Mouse (Mus musculus) limb, embryonic 12.5 days (tissue): ENCODE data around the gene Junb. TPM values are rescaled to one million over a fixed set of nuclear protein-coding genes. Genes with fewer than 3 reads are reported as not detected.

Source experiments
- ATAC-seq: fragments of 200-750 bp; cut with Nextera tagmentation; 2 replicates; pipeline ENCODE4 v1.8.0; 2017; ENCODE audit warnings: low read depth, moderate TSS enrichment; ENCODE audit not compliant: insufficient number of reproducible peaks, insufficient read depth, low FRiP score, low TSS enrichment
- H3K27ac ChIP-seq: fragments of 300-500 bp; sonication (generic); 2 replicates; pipeline ENCODE4 v1.5.1; 2016; ENCODE audit warnings: mild to moderate bottlenecking, moderate library complexity
- H3K27me3 ChIP-seq: fragments of 300-500 bp; sonication (generic); 2 replicates; pipeline ENCODE4 v1.6.1; 2016; ENCODE audit warnings: mild to moderate bottlenecking, moderate library complexity
- H3K36me3 ChIP-seq: fragments of 300-500 bp; sonication (generic); 2 replicates; pipeline ENCODE4 v1.6.1; 2016; ENCODE audit warnings: mild to moderate bottlenecking, moderate library complexity
- H3K4me1 ChIP-seq: fragments of 300-500 bp; sonication (generic); replicated peaks from 2 replicates; pipeline ENCODE4 v1.6.1; 2016
- H3K4me2 ChIP-seq: fragments of 300-500 bp; sonication (generic); 2 replicates; pipeline ENCODE4 v1.6.1; 2016; ENCODE audit warnings: mild to moderate bottlenecking, moderate library complexity
- H3K4me3 ChIP-seq: fragments of 300-500 bp; sonication (generic); replicated peaks from 2 replicates; pipeline ENCODE4 v1.5.1; 2016; ENCODE audit warnings: mild to moderate bottlenecking
- H3K9ac ChIP-seq: fragments of 300-500 bp; sonication (generic); replicated peaks from 2 replicates; pipeline ENCODE4 v1.6.1; 2016; ENCODE audit warnings: mild to moderate bottlenecking, moderate library complexity
- H3K9me3 ChIP-seq: fragments of 300-500 bp; sonication (generic); 2 replicates; pipeline ENCODE4 v1.6.1; 2016; ENCODE audit warnings: mild to moderate bottlenecking, moderate library complexity
- WGBS: fragments of 180-500 bp; shearing (Covaris S2); methylation state at CpG from one replicate; pipeline ENCODE4 v1.1.7; 2016; 5-methylcytosine and 5-hydroxymethylcytosine counted together
- polyA plus RNA-seq: library from polyadenylated mRNA; unstranded; fragments of >200 nt; fragmentation: Nextera tagmentation; extraction: Ambion mirVana; gene quantifications from 2 replicates; pipeline ENCODE4 v1.2.1, GENCODE M21; 2016

The Junb gene
- polyA plus RNA-seq, 1 experiment from 2014 or later, result 10.5 TPM

DNA sequence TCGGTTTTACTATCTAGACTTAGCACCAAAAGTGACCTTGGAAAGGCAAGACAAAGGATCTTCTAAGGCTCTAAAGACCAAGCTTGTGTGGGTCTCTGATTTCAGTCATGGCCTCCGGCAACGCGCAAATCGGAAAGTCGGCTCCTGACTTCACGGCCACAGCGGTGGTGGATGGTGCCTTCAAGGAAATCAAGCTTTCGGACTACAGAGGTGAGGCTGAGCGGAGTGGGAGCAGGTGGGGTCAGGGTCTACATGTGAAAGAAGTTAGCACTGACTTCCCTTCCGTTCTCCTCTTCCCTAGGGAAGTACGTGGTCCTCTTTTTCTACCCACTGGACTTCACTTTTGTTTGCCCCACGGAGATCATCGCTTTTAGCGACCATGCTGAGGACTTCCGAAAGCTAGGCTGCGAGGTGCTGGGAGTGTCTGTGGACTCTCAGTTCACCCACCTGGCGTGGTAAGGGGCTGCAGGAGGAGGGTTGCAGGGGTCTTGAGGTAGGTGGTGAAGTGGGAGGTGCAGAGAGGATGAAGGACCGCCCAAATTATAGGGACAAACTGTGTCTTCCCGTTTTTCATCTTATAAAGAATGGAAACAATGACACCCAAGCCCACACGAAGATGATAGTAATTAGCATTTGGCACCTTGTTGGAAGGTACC lies 8.3 kb downstream of the Junb start:
- H3K9ac ChIP-seq, result peak overlapping the region; percentile 92
- H3K4me2 ChIP-seq, result peak overlapping the region; percentile 90
- H3K9me3 ChIP-seq, result no peaks in the 10 kb centered on the region
- WGBS, result 9% methylated on average over 21 of the region's 21 CpGs
- H3K4me3 ChIP-seq, result peak overlapping the region; percentile 80
- peak overlapping the region; percentile 89 for H3K27ac ChIP-seq
- peaks cover 44% of the 10 kb centered on the region for H3K36me3 ChIP-seq
- ATAC-seq, result no peak
- no peaks in the 10 kb centered on the region for H3K27me3 ChIP-seq
- H3K4me1 ChIP-seq, result peaks cover 26% of the 10 kb centered on the region

DNA sequence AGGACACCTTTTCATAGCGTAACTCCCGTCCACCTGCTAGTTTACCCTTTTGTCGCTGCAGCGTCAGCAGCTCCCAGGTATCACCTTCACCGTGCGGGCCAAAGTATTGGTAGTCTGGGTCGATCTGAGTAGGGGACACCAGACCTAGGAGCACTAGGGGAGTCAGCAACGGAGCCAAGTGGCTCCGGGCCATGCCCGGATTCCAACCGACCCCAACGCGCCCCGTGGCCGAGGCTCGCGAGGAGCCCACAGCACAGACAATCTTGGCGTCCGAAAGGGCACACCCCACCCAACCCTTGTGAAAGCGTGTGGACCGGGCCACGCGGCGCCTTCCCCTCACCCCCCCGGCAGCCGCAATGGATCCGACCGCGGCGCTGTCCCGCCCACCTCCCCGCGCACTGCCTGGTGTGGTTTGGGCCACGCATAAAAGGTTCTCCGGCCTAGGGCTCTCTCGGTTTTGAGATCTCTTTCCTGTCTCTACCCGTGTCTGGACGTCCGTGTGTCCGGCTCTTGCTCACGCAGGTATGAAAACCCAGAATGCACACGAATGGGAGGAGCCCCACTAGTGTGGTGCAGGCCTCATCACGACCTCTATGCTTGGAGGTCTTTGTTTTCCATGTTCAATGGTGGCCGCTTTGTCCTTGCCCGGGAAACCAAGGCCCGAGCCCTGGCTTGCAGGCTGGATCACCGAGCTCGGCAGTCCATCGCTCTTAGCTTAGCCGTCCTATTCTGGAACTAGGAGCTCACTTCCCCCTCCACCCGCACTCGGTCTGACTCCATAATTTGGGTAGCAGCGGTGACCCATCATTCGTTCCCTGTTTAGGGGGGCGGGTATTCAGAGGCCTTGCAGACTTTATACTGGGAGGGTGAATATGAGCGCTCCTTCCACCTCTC lies 9.0 kb downstream of the Junb start, which contains the start of the genes Gm49661, Prdx2 and Rnaseh2a:
TSS of gene Gm49661 (minus strand) at position 193 of the 894 bp plus-strand sequence.
TSS of gene Prdx2 (plus strand) at position 347 of the 894 bp plus-strand sequence.
TSS of gene Rnaseh2a (minus strand) at position 527 of the 894 bp plus-strand sequence.
- H3K4me1 ChIP-seq, result peaks cover 31% of the 10 kb centered on the region
- WGBS, result under 1% methylated on average over 56 of the region's 56 CpGs
- no peaks in the 10 kb centered on the region for H3K27me3 ChIP-seq
- peak within 1 kb of the TSS; percentile 89 for H3K27ac ChIP-seq
- H3K9me3 ChIP-seq, result no peaks in the 10 kb centered on the region
- peaks cover 36% of the 10 kb centered on the region for H3K36me3 ChIP-seq
- H3K4me2 ChIP-seq, result peak within 1 kb of the TSS; percentile 90
- ATAC-seq, result peak; percentile 60
- peak within 1 kb of the TSS; percentile 92 for H3K9ac ChIP-seq
- peak within 1 kb of the TSS; percentile 80 for H3K4me3 ChIP-seq

DNA sequence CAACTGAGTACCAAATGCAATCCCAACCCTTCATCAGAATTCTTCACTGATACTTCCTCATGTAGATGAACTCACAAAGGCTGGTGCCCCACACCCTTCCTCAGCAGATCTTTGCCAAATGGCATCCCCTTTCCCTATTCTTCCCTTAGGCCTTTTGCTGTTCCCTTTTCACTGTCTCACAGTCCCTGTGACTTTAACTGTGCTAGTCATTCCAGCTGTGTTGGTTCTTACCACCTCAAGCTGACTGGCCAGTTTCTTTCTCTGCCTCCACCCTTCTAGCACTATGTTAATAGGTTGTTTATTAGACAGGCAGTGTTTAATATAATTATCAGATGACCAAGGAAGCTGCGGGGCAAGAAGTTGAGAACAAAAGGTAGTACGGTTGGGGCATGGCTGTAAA lies 9.9 kb downstream of the Junb start:
- WGBS, result 15% methylated on average over 2 of the region's 2 CpGs

DNA sequence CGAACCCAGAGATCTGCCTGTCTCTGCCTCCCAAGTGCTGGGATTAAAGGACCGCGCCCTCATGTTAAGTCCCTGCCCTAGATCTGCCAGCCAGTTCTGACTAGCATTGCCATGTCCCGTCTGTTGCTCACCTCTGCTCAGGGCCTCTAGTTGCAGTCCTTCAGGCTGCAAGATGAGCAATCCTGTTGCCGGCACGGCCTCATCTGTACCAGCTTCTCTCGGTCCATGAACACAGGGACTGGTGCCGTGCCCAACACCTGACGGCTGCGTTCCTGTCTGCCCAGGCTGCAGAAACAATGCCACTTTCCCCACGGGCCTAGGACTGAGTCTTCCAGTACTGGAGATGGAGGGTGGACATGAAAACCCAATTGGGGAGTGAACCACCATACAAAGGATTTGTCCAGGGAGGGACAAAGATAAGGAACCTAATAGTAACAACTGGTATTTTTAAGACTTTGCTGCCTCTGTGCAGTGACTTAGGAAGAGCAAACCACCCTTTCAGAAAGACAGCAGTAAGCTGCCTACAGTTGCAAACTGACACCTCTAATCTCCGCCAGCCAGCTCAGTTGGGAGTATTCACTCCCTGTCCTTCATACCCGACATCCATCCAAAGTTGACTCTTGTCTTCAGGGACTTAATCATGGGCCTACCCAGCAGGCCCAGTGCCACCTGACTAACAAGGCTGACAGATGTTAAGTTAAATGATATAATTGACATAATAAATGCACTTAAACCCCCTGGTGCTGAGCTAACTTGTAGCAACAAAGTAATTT lies 10.8 kb downstream of the Junb start:
- no peak overlapping the region for H3K27ac ChIP-seq
- peak overlapping the region; percentile 90; the same call in 1 of the 2 replicates for H3K4me2 ChIP-seq
- WGBS, result 90% methylated on average over 13 of the region's 13 CpGs
- no peak for ATAC-seq
- peaks cover 31% of the 10 kb centered on the region for H3K4me1 ChIP-seq
- H3K4me3 ChIP-seq, result no peak overlapping the region
- no peaks in the 10 kb centered on the region for H3K27me3 ChIP-seq
- no peaks in the 10 kb centered on the region for H3K9me3 ChIP-seq
- peaks cover 25% of the 10 kb centered on the region for H3K36me3 ChIP-seq
- H3K9ac ChIP-seq, result peak overlapping the region; percentile 92; the same call in 1 of the 2 replicates

More for the DNA sequence above, 9.9 kb downstream of the Junb start:
- Histone ChIP-seq H3K4me3 (peak overlapping the region; percentile 80), H3K9me3 (no peaks in the 10 kb centered on the region), H3K4me2 (peak overlapping the region; percentile 90), H3K9ac (peak overlapping the region; percentile 92), H3K4me1 (peaks cover 31% of the 10 kb centered on the region), H3K36me3 (peaks cover 31% of the 10 kb centered on the region), H3K27me3 (no peaks in the 10 kb centered on the region), H3K27ac (peak overlapping the region; percentile 89)
- ATAC-seq, result no peak

GRCm38 (mm10) chr8:84966603-84967002 lies 11.9 kb downstream of the Junb start:
- Histone ChIP-seq H3K9me3 (no peaks in the 10 kb centered on the region), H3K4me3 (peak overlapping the region; percentile 66), H3K27me3 (no peaks in the 10 kb centered on the region), H3K27ac (no peak overlapping the region), H3K9ac (peak overlapping the region; percentile 66; the same call in 1 of the 2 replicates), H3K4me2 (peak overlapping the region; percentile 72), H3K36me3 (peaks cover 25% of the 10 kb centered on the region), H3K4me1 (peaks cover 31% of the 10 kb centered on the region)
- WGBS, result 58% methylated on average over 3 of the region's 3 CpGs
- ATAC-seq, result no peak

DNA sequence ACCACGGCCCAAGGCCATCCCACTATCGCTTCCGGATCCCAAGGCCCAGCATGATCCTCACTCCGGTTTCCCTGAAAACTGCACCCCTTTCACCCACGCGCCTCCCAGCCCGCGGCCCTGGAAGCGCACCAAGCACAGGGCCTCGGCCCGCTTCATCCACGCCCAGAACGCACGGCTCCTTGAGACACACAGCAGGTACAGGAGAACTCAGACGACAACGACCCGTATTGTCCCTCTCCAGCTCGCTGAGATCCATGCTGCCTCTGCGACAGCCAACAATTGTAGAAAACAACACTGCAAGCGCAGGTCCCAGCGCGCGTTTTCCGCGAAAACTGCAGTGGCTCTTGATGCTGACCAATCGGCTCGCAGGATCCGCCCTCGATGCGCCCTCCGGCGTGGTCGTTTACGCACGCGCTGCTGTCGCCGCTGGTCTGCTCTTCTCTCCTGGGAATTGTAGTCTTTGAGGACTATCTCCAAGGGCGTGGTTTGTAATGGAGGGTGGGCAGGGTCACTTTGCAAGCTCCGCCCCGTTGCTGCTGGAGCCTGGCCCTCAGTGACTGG lies 12.7 kb downstream of the Junb start:
- ATAC-seq, result peak; percentile 63

DNA sequence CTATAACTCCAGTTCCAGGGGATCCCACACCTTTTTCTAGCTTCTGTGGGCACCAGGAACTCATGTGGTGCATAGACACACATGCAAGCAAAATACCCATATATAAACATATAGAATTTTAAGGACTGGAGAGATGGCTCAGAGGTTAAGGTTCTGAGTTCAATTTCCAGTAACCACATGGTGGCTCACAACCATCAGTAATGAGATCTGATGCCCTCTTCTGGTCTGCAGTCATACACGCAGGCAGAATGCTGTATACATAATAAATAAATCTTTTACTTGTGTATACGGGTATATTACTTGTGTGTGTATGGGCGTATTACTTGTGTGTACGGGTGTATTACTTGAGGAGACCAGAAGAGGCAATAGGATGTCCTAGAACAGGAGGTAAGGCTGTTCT lies 14.6 kb downstream of the Junb start:
- H3K9me3 ChIP-seq, result no peaks in the 10 kb centered on the region
- WGBS, result 90% methylated on average over 4 of the region's 4 CpGs
- no peak overlapping the region for H3K27ac ChIP-seq
- ATAC-seq, result no peak
- H3K4me2 ChIP-seq, result no peak overlapping the region
- no peak overlapping the region for H3K4me3 ChIP-seq
- H3K4me1 ChIP-seq, result peaks cover 20% of the 10 kb centered on the region
- no peak overlapping the region for H3K9ac ChIP-seq
- H3K27me3 ChIP-seq, result no peaks in the 10 kb centered on the region
- H3K36me3 ChIP-seq, result peaks cover 36% of the 10 kb centered on the region

More for the DNA sequence above, 12.7 kb downstream of the Junb start:
- no peaks in the 10 kb centered on the region for H3K27me3 ChIP-seq
- H3K9ac ChIP-seq, result peak overlapping the region; percentile 66
- under 1% methylated on average over 41 of the region's 41 CpGs for WGBS
- peaks cover 25% of the 10 kb centered on the region for H3K4me1 ChIP-seq
- H3K9me3 ChIP-seq, result no peaks in the 10 kb centered on the region
- peaks cover 25% of the 10 kb centered on the region for H3K36me3 ChIP-seq
- peak overlapping the region; percentile 66 for H3K4me3 ChIP-seq
- H3K4me2 ChIP-seq, result peak overlapping the region; percentile 72
- H3K27ac ChIP-seq, result peak overlapping the region; percentile 79

GRCm38 (mm10) chr8:84959811-84960210 lies 18.7 kb downstream of the Junb start:
- 89% methylated on average over 7 of the region's 7 CpGs for WGBS
- ATAC-seq, result no peak
- H3K4me1 ChIP-seq, result peaks cover under 1% of the 10 kb centered on the region; the same call in 1 of the 2 replicates
- H3K9ac ChIP-seq, result no peak overlapping the region
- no peak overlapping the region for H3K4me2 ChIP-seq
- H3K4me3 ChIP-seq, result no peak overlapping the region
- H3K9me3 ChIP-seq, result no peaks in the 10 kb centered on the region
- H3K36me3 ChIP-seq, result peaks cover 61% of the 10 kb centered on the region
- H3K27me3 ChIP-seq, result no peaks in the 10 kb centered on the region; the same call in 1 of the 2 replicates
- H3K27ac ChIP-seq, result no peak overlapping the region

DNA sequence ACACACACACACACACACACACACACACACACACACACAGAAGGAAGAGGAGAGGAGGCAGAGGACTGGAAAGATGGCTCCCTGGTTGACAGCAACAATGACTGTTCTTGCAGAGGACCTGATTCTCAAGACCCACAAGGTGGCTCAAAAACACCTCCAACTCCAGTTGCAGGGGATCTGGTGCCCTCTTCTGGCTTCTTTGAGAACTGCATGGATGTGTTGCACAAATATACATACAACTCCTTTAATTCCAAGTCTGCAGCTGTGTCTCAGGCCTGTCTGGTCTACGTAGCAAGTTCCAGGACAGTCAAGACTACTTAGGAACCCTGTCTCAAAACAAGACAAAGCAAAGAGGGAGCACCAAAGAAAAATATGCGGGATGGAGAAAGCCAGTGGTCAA lies 21.8 kb downstream of the Junb start:
- peaks cover 48% of the 10 kb centered on the region for H3K36me3 ChIP-seq

GRCm38 (mm10) chr8:84952612-84953255 lies 25.8 kb downstream of the Junb start:
- ATAC-seq, result no peak
- Histone ChIP-seq H3K27me3 (peaks cover 56% of the 10 kb centered on the region), H3K4me2 (no peak overlapping the region), H3K36me3 (peaks cover 13% of the 10 kb centered on the region), H3K4me3 (no peak overlapping the region), H3K9ac (no peak overlapping the region), H3K4me1 (no peaks in the 10 kb centered on the region), H3K27ac (no peak overlapping the region), H3K9me3 (0 out of 2 replicates have a peak, but pooled peaks cover 3% of the 10 kb centered on the region)
- WGBS, result 7% methylated on average over 18 of the region's 18 CpGs

More for the DNA sequence above, 21.8 kb downstream of the Junb start:
- H3K27ac ChIP-seq, result no peak overlapping the region
- no peak for ATAC-seq
- WGBS, result 60% methylated on average over 2 of the region's 2 CpGs
- H3K4me2 ChIP-seq, result no peak overlapping the region
- H3K9ac ChIP-seq, result no peak overlapping the region
- H3K9me3 ChIP-seq, result 0 out of 2 replicates have a peak, but pooled peaks cover 3% of the 10 kb centered on the region
- peaks cover 20% of the 10 kb centered on the region for H3K27me3 ChIP-seq
- H3K4me3 ChIP-seq, result no peak overlapping the region
- H3K4me1 ChIP-seq, result no peaks in the 10 kb centered on the region
